Mouse (Mus musculus) lung, adult 2 months (tissue): ENCODE measurements at regions not wholly inside any gene's neighbourhood (a gene's known extent, or its start where the extent isn't known, plus 50 kb on each side); places are given as distances from the start of the nearest gene placed in this dataset.

Source experiments
- CTCF ChIP-seq: fragments of 200-500 bp; IDR thresholded peaks from 2 replicates; pipeline ENCODE4 v1.5.1; 2011; ENCODE audit warnings: mild to moderate bottlenecking, low read length, control low read depth; ENCODE audit not compliant: insufficient read depth
- POLR2A ChIP-seq: fragments of 200-500 bp; IDR thresholded peaks from 2 replicates; pipeline ENCODE4 v1.6.1; 2011; ENCODE audit warnings: low read depth, mild to moderate bottlenecking, control low read depth, low read length, borderline replicate concordance; ENCODE audit errors: extremely low read depth

DNA sequence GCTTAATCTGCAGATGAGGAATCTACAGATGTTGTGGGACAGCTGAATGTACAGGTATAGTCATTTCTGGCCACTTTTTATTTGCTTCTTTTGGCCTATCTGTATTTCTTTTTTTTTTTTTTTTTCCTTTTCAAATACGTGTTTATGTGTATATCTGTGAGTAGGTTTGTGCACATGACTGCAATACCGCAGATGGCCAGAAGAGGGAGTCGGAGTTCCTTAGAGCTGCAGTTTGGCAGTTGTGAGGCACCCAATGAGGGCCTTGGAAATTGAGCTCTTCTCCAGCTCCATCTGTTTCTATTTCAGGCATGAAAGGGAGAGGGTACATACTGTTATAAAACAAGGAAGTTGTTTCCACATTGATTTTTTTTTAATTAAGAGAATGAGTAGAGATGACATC lies 137.2 kb upstream of the Smim23 start:
- TF ChIP-seq POLR2A (no peak), CTCF (no peak)
